Mouse (Mus musculus): Measurements from ENCODE around the gene Fndc10.

DNA sequence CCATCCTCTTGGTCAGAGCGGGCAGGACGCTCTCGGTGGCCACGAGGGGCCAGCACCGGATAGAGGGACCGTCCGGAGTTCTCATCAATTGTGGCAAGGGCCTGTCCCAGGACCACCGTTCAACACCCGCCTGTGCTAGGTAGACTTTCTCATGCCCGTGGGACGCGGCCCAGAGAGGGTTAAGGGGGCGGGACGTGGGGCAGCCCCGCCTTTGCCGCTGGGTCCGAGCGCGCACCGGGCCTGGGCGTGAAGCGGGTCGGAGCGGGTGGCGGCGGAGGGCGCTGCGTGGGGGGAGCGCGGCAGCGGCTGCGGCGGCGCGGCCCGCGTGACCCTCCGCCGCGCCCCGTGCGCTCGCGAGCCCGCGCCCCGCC lies at the start of gene Fndc10:
- TF ChIP-seq CTCF (IDR thresholded peaks at IDR 0.05; ENCODE audit: insufficient read depth, low read length) (no peak), POLR2A (IDR thresholded peaks at IDR 0.05; ENCODE audit: borderline replicate concordance, extremely low read depth, low read depth, low read length) (no peak)
